8 mouse cellular contexts compared by ENCODE assay signal in genomic region chr16:20804601-20805017, GRCm38 (mm10).
DNase-seq lines count a peak whose midpoint lies in the region; ATAC-seq and TF ChIP-seq lines count a peak whose summit lies in the region.

No protein-coding gene starts in this region.

- H3K4me2 ChIP-seq in hindbrain, embryonic 11.5 days (replicated peaks; ENCODE audit: low read depth, low read length) = peak overlapping the region; percentile 62
- H3K4me2 ChIP-seq in lung, postnatal 0 days (replicated peaks; ENCODE audit: low read depth, low read length) = peak overlapping the region; percentile 53

- no peaks in the 10 kb centered on the region for H3K9me3 ChIP-seq in hindbrain, embryonic 11.5 days (ENCODE audit: control insufficient read depth, low read length)
- no peaks in the 10 kb centered on the region for H3K9me3 ChIP-seq in lung, postnatal 0 days (ENCODE audit: low read length)

- 0 out of 2 replicates have a peak, but pooled peaks cover 2% of the 10 kb centered on the region for H3K4me1 ChIP-seq in hindbrain, embryonic 11.5 days (replicated peaks; ENCODE audit: control insufficient read depth, insufficient read depth, low read length)
- 0 out of 2 replicates have a peak, but pooled peaks cover 4% of the 10 kb centered on the region for H3K4me1 ChIP-seq in lung, postnatal 0 days (ENCODE audit: insufficient read depth, low read depth, low read length)

- H3K9ac ChIP-seq in hindbrain, embryonic 11.5 days (ENCODE audit: low read depth, low read length) = peak overlapping the region; percentile 58
- H3K9ac ChIP-seq in lung, postnatal 0 days (replicated peaks; ENCODE audit: low read depth) = no peak overlapping the region

- ATAC-seq in hindbrain, embryonic 11.5 days (ENCODE audit: low FRiP score) = peak; percentile 82
- peak; percentile 88 for ATAC-seq in lung, postnatal 0 days

- peak; percentile 94 for TF ChIP-seq CTCF in lung, postnatal 0 days (IDR thresholded peaks at IDR 0.05)

- no peaks in the 10 kb centered on the region for H3K27me3 ChIP-seq in hindbrain, embryonic 11.5 days (ENCODE audit: control insufficient read depth, insufficient read depth, low read length)
- no peaks in the 10 kb centered on the region for H3K27me3 ChIP-seq in lung, postnatal 0 days (replicated peaks; ENCODE audit: insufficient read depth, low read length)

- H3K36me3 ChIP-seq in hindbrain, embryonic 11.5 days (ENCODE audit: control insufficient read depth, insufficient read depth, low read length) = no peaks in the 10 kb centered on the region
- no peaks in the 10 kb centered on the region for H3K36me3 ChIP-seq in lung, postnatal 0 days (ENCODE audit: insufficient read depth, low read length)

- TF ChIP-seq EP300 in lung, postnatal 0 days (IDR thresholded peaks at IDR 0.05) = no peak

- H3K4me3 ChIP-seq in hindbrain, embryonic 11.5 days (ENCODE audit: low read depth, low read length) = peak overlapping the region; percentile 31
- peak overlapping the region; percentile 6; the same call in 1 of the 2 replicates for H3K4me3 ChIP-seq in lung, postnatal 0 days (ENCODE audit: low read depth, low read length)

- WGBS in hindbrain, embryonic 11.5 days = under 1% methylated on average over 7 of the region's 10 CpGs
- WGBS in lung, postnatal 0 days = 3% methylated on average over 8 of the region's 10 CpGs

- no peak overlapping the region for H3K27ac ChIP-seq in hindbrain, embryonic 11.5 days (ENCODE audit: low read depth, low read length)
- H3K27ac ChIP-seq in lung, postnatal 0 days (ENCODE audit: low read length) = no peak overlapping the region

- peak; percentile 85 for DNase-seq in Muller cell, postnatal 12 days (ENCODE audit: inconsistent ontology term)
- peak; percentile 89 for DNase-seq in cerebellum, adult 9-11 months
- peak; percentile 59 to 85 for DNase-seq in frontal cortex, adult 2 months (ENCODE audit: extremely low spot score in 1 of 2, low spot score in 1 of 2)
- DNase-seq in hindbrain, embryonic 11.5 days (ENCODE audit: low spot score) = peak; percentile 85
- DNase-seq in layer of hippocampus, postnatal 10 days (ENCODE audit: low spot score in 2 of 2) = peak; percentile 77 to 78
- peak; percentile 92 for DNase-seq in lung, postnatal 0 days (ENCODE audit: low spot score)
- DNase-seq in ovary, postnatal 10 days (ENCODE audit: low spot score) = peak; percentile 50
- DNase-seq in thymus, postnatal 0 days (ENCODE audit: low spot score) = peak; percentile 82
